Mouse (Mus musculus) neural tube, embryonic 13.5 days (tissue): ENCODE measurements around the gene Msn. TPM values are rescaled to one million over a fixed set of nuclear protein-coding genes. Genes with fewer than 3 reads are reported as not detected.

Source experiments
- ATAC-seq: fragments of 200-750 bp; cut with Nextera tagmentation; 2 replicates; pipeline ENCODE4 v1.8.0; 2017; ENCODE audit warnings: low read depth, mild to moderate bottlenecking, moderate TSS enrichment, moderate library complexity
- H3K27ac ChIP-seq: fragments of 300-500 bp; sonication (generic); replicated peaks from 2 replicates; pipeline ENCODE4 v1.5.1; 2015; ENCODE audit warnings: moderate library complexity, mild to moderate bottlenecking, inconsistent platforms
- H3K27me3 ChIP-seq: fragments of 300-500 bp; sonication (generic); 2 replicates; pipeline ENCODE4 v1.6.1; 2015; ENCODE audit warnings: mild to moderate bottlenecking, inconsistent platforms
- H3K36me3 ChIP-seq: fragments of 300-500 bp; sonication (generic); 2 replicates; pipeline ENCODE4 v1.6.1; 2015; ENCODE audit warnings: mild to moderate bottlenecking, inconsistent platforms
- H3K4me1 ChIP-seq: fragments of 300-500 bp; sonication (generic); replicated peaks from 2 replicates; pipeline ENCODE4 v1.6.1; 2015; ENCODE audit warnings: inconsistent platforms
- H3K4me2 ChIP-seq: fragments of 300-500 bp; sonication (generic); 2 replicates; pipeline ENCODE4 v1.6.1; 2015; ENCODE audit warnings: inconsistent platforms, mild to moderate bottlenecking, moderate library complexity
- H3K4me3 ChIP-seq: fragments of 300-500 bp; sonication (generic); 2 replicates; pipeline ENCODE4 v1.5.1; 2015; ENCODE audit warnings: mild to moderate bottlenecking, inconsistent platforms
- H3K9ac ChIP-seq: fragments of 300-500 bp; sonication (generic); 2 replicates; pipeline ENCODE4 v1.6.1; 2015; ENCODE audit warnings: moderate library complexity, mild to moderate bottlenecking, inconsistent platforms
- H3K9me3 ChIP-seq: fragments of 300-500 bp; sonication (generic); 2 replicates; pipeline ENCODE4 v1.6.1; 2016; ENCODE audit warnings: inconsistent platforms
- WGBS: fragments of 180-500 bp; shearing (Covaris S2); methylation state at CpG from one replicate; pipeline ENCODE4 v1.1.7; 2015; 5-methylcytosine and 5-hydroxymethylcytosine counted together
- polyA plus RNA-seq: library from polyadenylated mRNA; unstranded; fragments of >200 nt; fragmentation: Nextera tagmentation; extraction: Ambion mirVana; gene quantifications from 2 replicates; pipeline ENCODE4 v1.2.1, GENCODE M21; 2015

Msn gene
- polyA plus RNA-seq, 1 experiment from 2014 or later = 62.4 TPM

DNA sequence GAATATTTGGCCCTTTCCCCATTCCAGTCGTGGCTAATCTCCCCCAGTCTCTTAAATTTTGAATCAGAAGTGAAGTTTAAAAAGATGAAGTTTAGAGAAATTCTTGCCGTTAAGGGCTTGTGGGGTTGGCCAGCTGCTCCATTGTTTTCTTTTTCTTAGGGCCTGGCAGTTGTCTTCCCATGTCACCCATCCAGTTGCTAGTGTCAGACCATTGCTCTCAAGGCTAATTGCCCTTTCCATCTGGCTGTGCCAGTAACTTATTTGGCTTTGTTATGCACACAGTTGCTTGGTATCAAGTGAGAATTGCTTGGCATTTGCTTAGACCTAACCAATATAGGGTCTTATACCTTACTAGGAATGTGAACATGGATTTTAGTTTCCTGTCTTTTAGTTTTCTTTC lies 24.2 kb downstream of the Msn start:
- 72% methylated on average over 2 of the region's 2 CpGs for WGBS
- H3K4me3 ChIP-seq = no peak overlapping the region
- H3K4me1 ChIP-seq = no peaks in the 10 kb centered on the region
- no peak overlapping the region for H3K27ac ChIP-seq
- ATAC-seq = no peak
- H3K9me3 ChIP-seq = no peaks in the 10 kb centered on the region
- no peaks in the 10 kb centered on the region for H3K27me3 ChIP-seq
- no peak overlapping the region for H3K4me2 ChIP-seq
- no peak overlapping the region for H3K9ac ChIP-seq
- H3K36me3 ChIP-seq = no peaks in the 10 kb centered on the region

GRCm38 (mm10) chrX:96121912-96122311 lies 26.1 kb downstream of the Msn start:
- H3K4me2 ChIP-seq = no peak overlapping the region
- no peaks in the 10 kb centered on the region for H3K27me3 ChIP-seq
- H3K36me3 ChIP-seq = no peaks in the 10 kb centered on the region
- H3K4me1 ChIP-seq = no peaks in the 10 kb centered on the region
- no peak overlapping the region for H3K9ac ChIP-seq
- no peaks in the 10 kb centered on the region for H3K9me3 ChIP-seq
- H3K4me3 ChIP-seq = no peak overlapping the region
- H3K27ac ChIP-seq = no peak overlapping the region
- 88% methylated on average over 1 of the region's 1 CpGs for WGBS
- ATAC-seq = no peak

DNA sequence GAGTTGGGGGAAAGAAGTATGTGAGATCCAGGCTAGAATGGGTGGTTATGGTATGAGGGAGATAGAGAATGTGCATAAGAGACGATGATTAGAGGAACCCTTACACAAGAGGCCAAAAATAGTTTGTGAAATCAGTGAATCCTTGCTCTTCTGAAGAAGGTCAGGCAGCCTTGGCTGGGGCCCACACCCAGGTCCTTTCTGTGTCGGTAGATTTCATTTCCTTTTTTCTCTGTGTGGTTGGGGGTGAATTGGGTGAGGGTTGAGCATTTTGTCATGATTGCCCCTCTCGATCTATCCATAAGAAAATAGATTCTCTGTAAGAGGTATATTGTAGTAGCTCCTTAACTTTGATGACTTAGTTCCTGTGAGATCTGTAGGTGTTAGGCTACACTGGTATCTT lies 31.0 kb downstream of the Msn start:
- H3K36me3 ChIP-seq = no peaks in the 10 kb centered on the region
- no peaks in the 10 kb centered on the region for H3K9me3 ChIP-seq
- H3K4me2 ChIP-seq = no peak overlapping the region
- H3K4me1 ChIP-seq = no peaks in the 10 kb centered on the region
- no peak for ATAC-seq
- no peak overlapping the region for H3K27ac ChIP-seq
- no peaks in the 10 kb centered on the region for H3K27me3 ChIP-seq
- 91% methylated on average over 3 of the region's 3 CpGs for WGBS
- no peak overlapping the region for H3K4me3 ChIP-seq
- no peak overlapping the region for H3K9ac ChIP-seq

DNA sequence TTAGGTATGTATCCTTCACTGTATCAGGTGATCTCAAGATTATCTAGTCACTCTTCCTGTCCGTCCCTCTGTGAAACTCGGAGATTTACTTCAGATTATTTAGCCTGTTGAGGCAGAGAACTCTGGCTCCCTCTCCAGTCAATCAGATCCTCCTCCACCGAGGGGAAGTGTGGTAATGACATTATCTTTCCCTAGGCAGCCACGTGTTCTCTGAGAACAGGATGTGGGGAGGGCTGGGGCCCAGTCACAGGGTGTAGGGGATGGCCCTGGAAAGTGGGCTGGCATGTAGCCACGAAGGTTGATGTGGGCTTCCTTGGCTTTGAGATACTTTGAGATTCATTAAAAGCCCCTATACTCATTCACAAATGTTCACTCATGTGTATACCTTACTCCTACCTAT lies 34.3 kb downstream of the Msn start:
- Histone ChIP-seq H3K36me3 (no peaks in the 10 kb centered on the region), H3K4me2 (no peak overlapping the region), H3K4me1 (no peaks in the 10 kb centered on the region), H3K9ac (no peak overlapping the region), H3K27me3 (no peaks in the 10 kb centered on the region), H3K9me3 (no peaks in the 10 kb centered on the region), H3K27ac (no peak overlapping the region), H3K4me3 (no peak overlapping the region)
- ATAC-seq = no peak
- WGBS = 54% methylated on average over 5 of the region's 5 CpGs

- H3K27ac ChIP-seq = no peak overlapping the region
- H3K27me3 ChIP-seq = no peaks in the 10 kb centered on the region
- H3K4me3 ChIP-seq = no peak overlapping the region
- no peak for ATAC-seq
- no peaks in the 10 kb centered on the region for H3K36me3 ChIP-seq
- no peak overlapping the region for H3K4me2 ChIP-seq
- no peaks in the 10 kb centered on the region for H3K9me3 ChIP-seq
- WGBS = 73% methylated on average over 6 of the region's 6 CpGs
- H3K4me1 ChIP-seq = no peaks in the 10 kb centered on the region
- H3K9ac ChIP-seq = no peak overlapping the region
Observed at GRCm38 (mm10) chrX:96130663-96131062, 34.8 kb downstream of the Msn start.

DNA sequence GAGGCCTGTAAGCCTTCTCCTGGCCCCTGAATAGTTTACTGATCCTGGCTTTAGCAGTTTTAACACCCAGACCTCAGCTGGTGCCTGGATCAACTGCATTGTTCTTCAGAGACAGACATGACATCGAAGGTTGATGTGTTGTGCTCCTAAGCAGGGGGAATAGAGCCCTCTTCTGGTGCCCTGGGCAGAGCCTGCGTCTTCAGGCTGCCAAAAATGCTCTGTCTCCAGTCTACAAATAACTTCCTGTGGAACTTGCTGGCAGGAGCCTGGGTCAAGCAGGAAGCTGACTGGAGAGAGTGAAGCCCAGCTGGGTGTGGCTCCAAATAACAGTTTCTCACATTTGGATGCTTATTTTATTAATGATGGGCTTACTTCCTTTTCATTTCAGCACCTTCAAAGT lies 37.4 kb downstream of the Msn start:
- no peaks in the 10 kb centered on the region for H3K4me1 ChIP-seq
- no peak overlapping the region for H3K4me3 ChIP-seq
- H3K4me2 ChIP-seq = no peak overlapping the region
- ATAC-seq = no peak
- 52% methylated on average over 2 of the region's 2 CpGs for WGBS
- no peak overlapping the region for H3K27ac ChIP-seq
- no peaks in the 10 kb centered on the region for H3K36me3 ChIP-seq
- H3K9ac ChIP-seq = no peak overlapping the region
- no peaks in the 10 kb centered on the region for H3K9me3 ChIP-seq
- no peaks in the 10 kb centered on the region for H3K27me3 ChIP-seq

- no peaks in the 10 kb centered on the region for H3K36me3 ChIP-seq
- H3K9me3 ChIP-seq = no peaks in the 10 kb centered on the region
- ATAC-seq = no peak
- no peaks in the 10 kb centered on the region for H3K27me3 ChIP-seq
- no peak overlapping the region for H3K27ac ChIP-seq
- no peaks in the 10 kb centered on the region for H3K4me1 ChIP-seq
- WGBS = 80% methylated on average over 5 of the region's 5 CpGs
- no peak overlapping the region for H3K9ac ChIP-seq
- no peak overlapping the region for H3K4me3 ChIP-seq
- H3K4me2 ChIP-seq = no peak overlapping the region
Observed at GRCm38 (mm10) chrX:96134243-96134661, 38.4 kb downstream of the Msn start.

GRCm38 (mm10) chrX:96134840-96135580 lies 39.2 kb downstream of the Msn start:
- Histone ChIP-seq H3K27ac (no peak overlapping the region), H3K27me3 (no peaks in the 10 kb centered on the region), H3K4me1 (no peaks in the 10 kb centered on the region), H3K36me3 (no peaks in the 10 kb centered on the region), H3K9me3 (no peaks in the 10 kb centered on the region), H3K4me2 (no peak overlapping the region), H3K4me3 (no peak overlapping the region), H3K9ac (no peak overlapping the region)
- no peak for ATAC-seq
- 66% methylated on average over 6 of the region's 6 CpGs for WGBS

DNA sequence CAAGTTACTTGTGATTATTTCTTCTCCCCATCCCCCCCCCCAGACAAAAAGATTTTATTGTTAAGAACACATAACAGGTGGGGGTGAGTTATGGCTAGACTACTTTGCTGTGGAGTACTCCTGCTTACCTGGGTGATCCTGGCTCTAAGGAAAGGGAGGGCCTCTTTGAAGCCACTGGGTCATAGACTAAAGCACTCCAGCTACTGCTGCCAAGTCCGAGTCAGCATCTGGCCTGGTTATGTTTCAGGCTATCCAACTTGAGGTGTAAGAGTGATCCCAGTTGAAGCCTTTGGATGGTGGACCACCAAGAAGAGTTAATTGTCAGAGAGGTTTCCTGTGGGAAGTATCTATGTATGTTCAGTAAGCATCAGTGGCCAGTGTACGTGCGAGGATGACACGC lies 39.7 kb downstream of the Msn start:
- no peak overlapping the region for H3K27ac ChIP-seq

GRCm38 (mm10) chrX:96139262-96139661 lies 43.4 kb downstream of the Msn start:
- Histone ChIP-seq H3K4me2 (no peak overlapping the region), H3K9ac (no peak overlapping the region), H3K27ac (no peak overlapping the region), H3K4me3 (no peak overlapping the region), H3K27me3 (no peaks in the 10 kb centered on the region), H3K9me3 (no peaks in the 10 kb centered on the region), H3K36me3 (no peaks in the 10 kb centered on the region), H3K4me1 (no peaks in the 10 kb centered on the region)
- ATAC-seq = no peak
- WGBS = 88% methylated on average over 2 of the region's 2 CpGs

More for the DNA sequence above, 39.7 kb downstream of the Msn start:
- Histone ChIP-seq H3K4me2 (no peak overlapping the region), H3K4me3 (no peak overlapping the region), H3K9me3 (no peaks in the 10 kb centered on the region), H3K36me3 (no peaks in the 10 kb centered on the region), H3K9ac (no peak overlapping the region), H3K4me1 (no peaks in the 10 kb centered on the region), H3K27me3 (no peaks in the 10 kb centered on the region)
- 89% methylated on average over 4 of the region's 4 CpGs for WGBS
- no peak for ATAC-seq

- Histone ChIP-seq H3K27ac (no peak overlapping the region), H3K4me2 (no peak overlapping the region), H3K36me3 (no peaks in the 10 kb centered on the region), H3K4me1 (no peaks in the 10 kb centered on the region), H3K27me3 (no peaks in the 10 kb centered on the region), H3K9ac (no peak overlapping the region), H3K9me3 (no peaks in the 10 kb centered on the region), H3K4me3 (no peak overlapping the region)
- WGBS = 77% methylated on average over 3 of the region's 3 CpGs
- ATAC-seq = no peak
Observed at GRCm38 (mm10) chrX:96144960-96145488, 49.2 kb downstream of the Msn start.

DNA sequence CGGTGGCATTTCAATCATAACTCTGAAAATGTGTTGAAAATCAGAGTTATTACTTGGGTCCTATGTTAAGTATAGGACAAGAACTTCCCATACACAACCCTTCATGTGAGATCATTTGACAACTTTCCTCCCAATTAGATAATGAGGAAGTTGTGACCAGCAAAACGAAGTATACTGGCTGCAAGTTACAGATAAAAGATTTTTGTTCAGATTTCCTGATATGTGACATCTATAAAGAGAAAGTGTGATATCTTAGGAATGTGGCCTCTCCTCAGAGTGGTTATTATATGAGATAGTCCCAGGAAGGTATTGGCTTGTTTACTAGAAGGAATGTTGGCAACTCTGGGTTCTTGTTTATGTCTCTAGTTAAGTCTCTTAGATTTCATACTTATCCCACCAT lies 52.4 kb downstream of the Msn start:
- Histone ChIP-seq H3K27ac (no peak overlapping the region), H3K9me3 (no peaks in the 10 kb centered on the region), H3K4me2 (no peak overlapping the region), H3K4me3 (no peak overlapping the region), H3K9ac (no peak overlapping the region), H3K36me3 (no peaks in the 10 kb centered on the region), H3K4me1 (no peaks in the 10 kb centered on the region), H3K27me3 (no peaks in the 10 kb centered on the region)
- ATAC-seq = no peak
- WGBS = 95% methylated on average over 2 of the region's 2 CpGs

GRCm38 (mm10) chrX:96153362-96153761 lies 57.5 kb downstream of the Msn start:
- Histone ChIP-seq H3K4me2 (no peak overlapping the region), H3K9me3 (no peaks in the 10 kb centered on the region), H3K4me3 (no peak overlapping the region), H3K9ac (no peak overlapping the region), H3K27ac (no peak overlapping the region), H3K36me3 (no peaks in the 10 kb centered on the region), H3K27me3 (no peaks in the 10 kb centered on the region), H3K4me1 (no peaks in the 10 kb centered on the region)
- 84% methylated on average over 3 of the region's 3 CpGs for WGBS
- no peak for ATAC-seq
